Mouse (Mus musculus) limb, embryonic 10.5 days (tissue): ENCODE data around the gene Slc6a4. TPM values are rescaled to one million over a fixed set of nuclear protein-coding genes. Genes with fewer than 3 reads are reported as not detected.
A peak's percentile ranks its signal among the peaks of the same experiment; 100 is the strongest.
"Not testable (repeated sequence)": the region's sequence is repeated elsewhere in the genome, so short reads cannot be mapped to it uniquely, and the experiment has no call there.

Experiments
- DNase-seq: peaks from one replicate; pipeline ENCODE4 v3.0.0-alpha.2; 2017; ENCODE audit warnings: low spot score
- H3K27ac ChIP-seq: fragments of 300-500 bp; sonication (generic); 2 replicates; pipeline ENCODE4 v1.5.1; 2016; ENCODE audit warnings: mild to moderate bottlenecking
- H3K27me3 ChIP-seq: fragments of 300-500 bp; sonication (generic); 2 replicates; pipeline ENCODE4 v1.6.1; 2016; ENCODE audit warnings: low read depth, mild to moderate bottlenecking; ENCODE audit not compliant: poor library complexity, severe bottlenecking
- H3K36me3 ChIP-seq: fragments of 300-500 bp; sonication (generic); 2 replicates; pipeline ENCODE4 v1.6.1; 2016; ENCODE audit warnings: mild to moderate bottlenecking, moderate library complexity
- H3K4me1 ChIP-seq: fragments of 300-500 bp; sonication (generic); 2 replicates; pipeline ENCODE4 v1.6.1; 2016
- H3K4me3 ChIP-seq: fragments of 300-500 bp; sonication (generic); 2 replicates; pipeline ENCODE4 v1.5.1; 2016; ENCODE audit warnings: mild to moderate bottlenecking, moderate library complexity
- H3K9me3 ChIP-seq: fragments of 300-500 bp; sonication (generic); replicated peaks from 2 replicates; pipeline ENCODE4 v1.6.1; 2016; ENCODE audit warnings: mild to moderate bottlenecking
- WGBS: fragments of 180-500 bp; shearing (Covaris S2); methylation state at CpG from one replicate; pipeline ENCODE4 v1.1.7; 2016; 5-methylcytosine and 5-hydroxymethylcytosine counted together
- polyA plus RNA-seq: library from polyadenylated mRNA; unstranded; fragments of >200 nt; fragmentation: Nextera tagmentation; extraction: Ambion mirVana; gene quantifications from 2 replicates; pipeline ENCODE4 v1.2.1, GENCODE M21; 2016

Gene Slc6a4
- polyA plus RNA-seq, 1 experiment from 2014 or later = 0.43 TPM

GRCm38 (mm10) chr11:77028157-77028556 is 29.8 kb downstream of the Slc6a4 start:
- Histone ChIP-seq H3K4me1 (no peaks in the 10 kb centered on the region), H3K36me3 (no peaks in the 10 kb centered on the region), H3K27ac (no peak overlapping the region), H3K27me3 (no peaks in the 10 kb centered on the region), H3K4me3 (no peak overlapping the region), H3K9me3 (no peaks in the 10 kb centered on the region)
- WGBS = 91% methylated on average over 3 of the region's 3 CpGs
- no peak for DNase-seq

- Histone ChIP-seq H3K9me3 (no peaks in the 10 kb centered on the region), H3K4me3 (no peak overlapping the region), H3K4me1 (no peaks in the 10 kb centered on the region), H3K36me3 (no peaks in the 10 kb centered on the region), H3K27me3 (no peaks in the 10 kb centered on the region), H3K27ac (no peak overlapping the region)
- DNase-seq = no peak
- 84% methylated on average over 14 of the region's 14 CpGs for WGBS
Observed at GRCm38 (mm10) chr11:77031151-77031934, 32.9 kb downstream of the Slc6a4 start.

- 87% methylated on average over 4 of the region's 4 CpGs for WGBS
- DNase-seq = no peak
- H3K4me1 ChIP-seq = 0 out of 2 replicates have a peak, but pooled peaks cover 5% of the 10 kb centered on the region
- H3K27ac ChIP-seq = no peak overlapping the region
- no peaks in the 10 kb centered on the region for H3K27me3 ChIP-seq
- H3K4me3 ChIP-seq = no peak overlapping the region
- H3K36me3 ChIP-seq = peaks cover 25% of the 10 kb centered on the region
- H3K9me3 ChIP-seq = no peaks in the 10 kb centered on the region
Observed at GRCm38 (mm10) chr11:77041891-77042290, 43.5 kb downstream of the Slc6a4 start.

- Histone ChIP-seq H3K27me3 (no peaks in the 10 kb centered on the region), H3K27ac (no peak overlapping the region), H3K9me3 (no peaks in the 10 kb centered on the region), H3K36me3 (peaks cover 34% of the 10 kb centered on the region), H3K4me1 (0 out of 2 replicates have a peak, but pooled peaks cover 5% of the 10 kb centered on the region), H3K4me3 (no peak overlapping the region)
- WGBS = 85% methylated on average over 2 of the region's 2 CpGs
- DNase-seq = no peak
Observed at GRCm38 (mm10) chr11:77042816-77043215, 44.4 kb downstream of the Slc6a4 start.

- Histone ChIP-seq H3K27ac (no peak overlapping the region), H3K9me3 (no peaks in the 10 kb centered on the region), H3K4me3 (no peak overlapping the region), H3K4me1 (no peaks in the 10 kb centered on the region), H3K36me3 (peaks cover 29% of the 10 kb centered on the region), H3K27me3 (no peaks in the 10 kb centered on the region)
- no peak for DNase-seq
- WGBS = 90% methylated on average over 5 of the region's 5 CpGs
Observed at GRCm38 (mm10) chr11:77061951-77062350, 63.5 kb downstream of the Slc6a4 start.

- 94% methylated on average over 2 of the region's 2 CpGs for WGBS
- Histone ChIP-seq H3K27me3 (no peaks in the 10 kb centered on the region), H3K36me3 (peaks cover 35% of the 10 kb centered on the region), H3K27ac (no peak overlapping the region), H3K4me3 (no peak overlapping the region), H3K4me1 (no peaks in the 10 kb centered on the region), H3K9me3 (no peaks in the 10 kb centered on the region)
- DNase-seq = no peak
Observed at GRCm38 (mm10) chr11:77063406-77063805, 65.0 kb downstream of the Slc6a4 start.

GRCm38 (mm10) chr11:77068825-77069224 is 70.4 kb downstream of the Slc6a4 start:
- Histone ChIP-seq H3K36me3 (peaks cover 67% of the 10 kb centered on the region), H3K27me3 (no peaks in the 10 kb centered on the region), H3K4me1 (no peaks in the 10 kb centered on the region), H3K4me3 (no peak overlapping the region), H3K27ac (no peak overlapping the region), H3K9me3 (no peaks in the 10 kb centered on the region)
- 99% methylated on average over 4 of the region's 4 CpGs for WGBS
- DNase-seq = no peak

- Histone ChIP-seq H3K4me1 (no peaks in the 10 kb centered on the region), H3K36me3 (peaks cover 71% of the 10 kb centered on the region), H3K4me3 (no peak overlapping the region), H3K27me3 (no peaks in the 10 kb centered on the region), H3K9me3 (no peaks in the 10 kb centered on the region), H3K27ac (no peak overlapping the region)
- DNase-seq = no peak
- WGBS = 86% methylated on average over 4 of the region's 4 CpGs
Observed at GRCm38 (mm10) chr11:77070721-77071120, 72.3 kb downstream of the Slc6a4 start.

- peak overlapping the region; percentile 94 for H3K27ac ChIP-seq
- 67% methylated on average over 4 of the region's 4 CpGs for WGBS
Observed at GRCm38 (mm10) chr11:77077331-77077730, 78.9 kb downstream of the Slc6a4 start.

GRCm38 (mm10) chr11:77077792-77078191 is 79.4 kb downstream of the Slc6a4 start:
- Histone ChIP-seq H3K9me3 (no peaks in the 10 kb centered on the region), H3K27ac (peak overlapping the region; percentile 94), H3K4me1 (peaks cover 9% of the 10 kb centered on the region; the same call in 1 of the 2 replicates), H3K4me3 (peak overlapping the region; percentile 86), H3K27me3 (0 out of 2 replicates have a peak, but pooled peaks cover 12% of the 10 kb centered on the region), H3K36me3 (peaks cover 35% of the 10 kb centered on the region)
- WGBS = 4% methylated on average over 16 of the region's 16 CpGs
- DNase-seq = no peak

More at GRCm38 (mm10) chr11:77077331-77077730, 78.9 kb downstream of the Slc6a4 start:
- Histone ChIP-seq H3K36me3 (peaks cover 38% of the 10 kb centered on the region), H3K27me3 (0 out of 2 replicates have a peak, but pooled peaks cover 11% of the 10 kb centered on the region), H3K4me3 (peak overlapping the region; percentile 86)
- DNase-seq, H3K9me3 ChIP-seq, H3K4me1 ChIP-seq: not testable (repeated sequence)

- Histone ChIP-seq H3K4me3 (peak within 1 kb of the TSS; percentile 86), H3K9me3 (no peaks in the 10 kb centered on the region), H3K27me3 (0 out of 2 replicates have a peak, but pooled peaks cover 12% of the 10 kb centered on the region), H3K27ac (peak within 1 kb of the TSS; percentile 94), H3K4me1 (peaks cover 9% of the 10 kb centered on the region; the same call in 1 of the 2 replicates), H3K36me3 (peaks cover 28% of the 10 kb centered on the region)
- peak; percentile 98 for DNase-seq
- 5% methylated on average over 48 of the region's 48 CpGs for WGBS
Observed at GRCm38 (mm10) chr11:77078273-77079134, 80.1 kb downstream of the Slc6a4 start, which contains the start of gene Nsrp1. Gene Nsrp1 (minus strand): TSS chr11:77078435.

- Histone ChIP-seq H3K27me3 (0 out of 2 replicates have a peak, but pooled peaks cover 12% of the 10 kb centered on the region), H3K4me3 (no peak overlapping the region), H3K27ac (no peak overlapping the region), H3K4me1 (peaks cover 9% of the 10 kb centered on the region; the same call in 1 of the 2 replicates), H3K36me3 (peaks cover 19% of the 10 kb centered on the region), H3K9me3 (no peaks in the 10 kb centered on the region)
- 92% methylated on average over 1 of the region's 1 CpGs for WGBS
- no peak for DNase-seq
Observed at GRCm38 (mm10) chr11:77079361-77079760, 81.0 kb downstream of the Slc6a4 start.
